10 mouse cellular contexts compared by ENCODE assay signal in the genomic region with DNA sequence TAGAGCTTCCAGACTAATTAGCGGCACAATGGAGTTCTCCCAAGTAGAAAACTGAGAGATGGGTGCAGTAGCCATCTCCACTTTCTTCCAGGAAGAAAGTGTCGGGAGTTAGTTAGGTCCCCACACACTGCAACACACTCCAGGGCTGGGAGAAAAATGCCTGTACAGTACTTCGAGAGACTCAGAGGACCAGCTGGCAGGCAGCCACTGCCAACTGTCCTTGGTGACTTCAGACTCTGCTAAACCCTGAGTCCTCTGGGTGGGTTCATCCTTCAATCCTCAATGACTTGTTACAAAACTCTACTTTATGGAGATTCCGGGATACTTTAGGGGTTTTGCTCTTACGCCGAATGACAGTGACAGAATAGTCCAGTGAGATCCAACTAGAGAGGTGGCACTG.
"Had no signal": no experiment of that assay in that cellular context is flagged by ENCODE, and none has a peak within 500 bp of the region (broad histone marks: within the 10 kb centered on the region; RNA-seq: fewer than 3 reads in every experiment).

No protein-coding gene starts in this region.

- H3K4me3 ChIP-seq: limb, embryonic 15.5 days; liver, embryonic 12.5 days; lung, embryonic 15.5 days; megakaryocyte, embryonic 14.5 days; midbrain, embryonic 12.5 days had no signal

- H3K36me3 ChIP-seq: limb, embryonic 15.5 days; liver, embryonic 12.5 days; lung, embryonic 15.5 days; midbrain, embryonic 12.5 days had no signal

- H3K27ac ChIP-seq: limb, embryonic 15.5 days; liver, embryonic 12.5 days; lung, embryonic 15.5 days; macrophage; midbrain, embryonic 12.5 days; stomach, postnatal 0 days had no signal

- H3K4me2 ChIP-seq: limb, embryonic 15.5 days; liver, embryonic 12.5 days; lung, embryonic 15.5 days; midbrain, embryonic 12.5 days had no signal

- H3K27me3 ChIP-seq: limb, embryonic 15.5 days; lung, embryonic 15.5 days; midbrain, embryonic 12.5 days had no signal

- H3K9me3 ChIP-seq: limb, embryonic 15.5 days; liver, embryonic 12.5 days; lung, embryonic 15.5 days; megakaryocyte, embryonic 14.5 days; midbrain, embryonic 12.5 days had no signal

- DNase-seq: kidney, postnatal 14 days; lung, postnatal 14 days; thymus, postnatal 4 days had no signal

- ATAC-seq: liver, embryonic 12.5 days had no signal

- H3K9ac ChIP-seq: limb, embryonic 15.5 days; liver, embryonic 12.5 days; lung, embryonic 15.5 days; midbrain, embryonic 12.5 days had no signal

- H3K4me1 ChIP-seq: limb, embryonic 15.5 days; liver, embryonic 12.5 days; lung, embryonic 15.5 days had no signal
